Mouse (Mus musculus) CH12.LX (cell line): ENCODE measurements at regions not wholly inside any gene's neighbourhood (a gene's known extent, or its start where the extent isn't known, plus 50 kb on each side); places are given as distances from the start of the nearest gene placed in this dataset.

Source experiments
- CTCF ChIP-seq, 2 experiments: IDR thresholded peaks in 1 of 2; conservative IDR thresholded peaks in 1 of 2; 2 replicates each; pipeline ENCODE4 v1.5.1; 2011 to 2012; ENCODE audit warnings: low read depth in 2 of 2, low read length in 2 of 2, improper control_type of control experiment in 1 of 2, inconsistent platforms in 1 of 2, mild to moderate bottlenecking in 1 of 2, moderate library complexity in 1 of 2
- EP300 ChIP-seq: IDR thresholded peaks from 2 replicates; pipeline ENCODE4 v1.6.1; 2011; ENCODE audit warnings: low read length, improper control_type of control experiment
- NELFE ChIP-seq: IDR thresholded peaks from 2 replicates; pipeline ENCODE4 v1.6.1; 2011; ENCODE audit warnings: low read depth, low read length, improper control_type of control experiment
- POLR2A ChIP-seq: IDR thresholded peaks from 2 replicates; pipeline ENCODE4 v1.6.1; 2011; ENCODE audit warnings: low read depth, mild to moderate bottlenecking, improper control_type of control experiment, low read length
- POLR2AphosphoS2 ChIP-seq: IDR thresholded peaks from 2 replicates; pipeline ENCODE4 v1.6.1; 2011; ENCODE audit warnings: low read depth, low read length, improper control_type of control experiment
- TCF12 ChIP-seq: IDR thresholded peaks from 2 replicates; pipeline ENCODE4 v1.6.1; 2014; ENCODE audit warnings: low read depth, mild to moderate bottlenecking, inconsistent platforms, low read length, improper control_type of control experiment
- USF1 ChIP-seq: IDR thresholded peaks from 2 replicates; pipeline ENCODE4 v1.6.1; 2014; ENCODE audit warnings: low read depth, mild to moderate bottlenecking, inconsistent platforms, low read length, improper control_type of control experiment
- ZC3H11A ChIP-seq: IDR thresholded peaks from 2 replicates; pipeline ENCODE4 v1.6.1; 2012; ENCODE audit warnings: low read depth, mild to moderate bottlenecking, inconsistent platforms, low read length, improper control_type of control experiment
- ZKSCAN1 ChIP-seq: IDR thresholded peaks from 2 replicates; pipeline ENCODE4 v1.6.1; 2012; ENCODE audit warnings: low read depth, inconsistent platforms, low read length, improper control_type of control experiment, borderline replicate concordance

DNA sequence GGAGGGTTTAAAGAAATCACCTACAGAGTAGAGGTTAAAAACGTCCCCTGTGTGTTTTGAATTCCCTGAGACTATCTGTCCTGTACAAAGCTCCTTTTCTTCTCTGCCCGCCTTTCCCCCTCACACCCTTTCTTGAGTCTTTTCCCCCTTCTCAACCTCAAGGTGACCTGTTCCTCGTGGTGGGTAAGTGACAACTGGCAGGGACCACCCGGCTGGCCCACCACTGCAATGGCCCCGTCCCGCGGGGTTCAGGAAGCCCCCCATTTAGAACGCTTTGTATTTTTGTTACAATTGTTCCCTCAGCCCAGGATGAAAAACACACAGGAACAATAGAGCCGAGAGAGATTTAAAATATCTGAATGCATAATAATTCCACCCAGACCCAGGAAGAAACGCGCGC lies 272.9 kb upstream of the Sox2 start:
- TF ChIP-seq TCF12 = no peak
- TF ChIP-seq ZC3H11A = no peak
- no peak for TF ChIP-seq POLR2A
- no peak for TF ChIP-seq USF1
- TF ChIP-seq CTCF (conservative IDR thresholded peaks at IDR 0.05 in 1 of 2, IDR thresholded peaks at IDR 0.05 in 1 of 2; ENCODE audit: low read depth in 2 of 2, low read length in 2 of 2) = no peak
- no peak for TF ChIP-seq ZKSCAN1
- no peak for TF ChIP-seq POLR2AphosphoS2
- no peak for TF ChIP-seq EP300
- no peak for TF ChIP-seq NELFE
